Mouse (Mus musculus) embryonic fibroblast, embryonic 13.5 days (primary cell): ENCODE data around the gene Fetub. TPM values are rescaled to one million over a fixed set of nuclear protein-coding genes. Genes with fewer than 3 reads are reported as not detected.
"Not testable (repeated sequence)": the region's sequence is repeated elsewhere in the genome, so short reads cannot be mapped to it uniquely, and the experiment has no call there.

Experiments used
- H3K27ac ChIP-seq: 2 replicates; pipeline ENCODE4 v1.5.1; 2012; ENCODE audit warnings: low read length, control low read depth, inconsistent platforms; ENCODE audit not compliant: insufficient read depth
- H3K4me1 ChIP-seq: 2 replicates; pipeline ENCODE4 v1.6.1; 2011; ENCODE audit warnings: low read length; ENCODE audit not compliant: control insufficient read depth, insufficient read depth
- H3K4me3 ChIP-seq: 2 replicates; pipeline ENCODE4 v1.5.1; 2011; ENCODE audit warnings: mild to moderate bottlenecking, control low read depth, low read length; ENCODE audit not compliant: insufficient read depth
- CTCF ChIP-seq: IDR thresholded peaks from 2 replicates; pipeline ENCODE4 v1.5.1; 2011; ENCODE audit warnings: mild to moderate bottlenecking, control low read depth, low read length, moderate library complexity, borderline replicate concordance; ENCODE audit not compliant: insufficient read depth
- POLR2A ChIP-seq: IDR thresholded peaks from 2 replicates; pipeline ENCODE4 v1.6.1; 2011; ENCODE audit warnings: low read depth, mild to moderate bottlenecking, control low read depth, low read length, moderate library complexity
- polyA plus RNA-seq: library from polyadenylated mRNA; stranded (reverse); fragments of >200 nt; gene quantifications from 2 replicates; pipeline ENCODE4 v1.2.4, GENCODE M21; 2011; ENCODE audit warnings: low read depth; ENCODE audit not compliant: missing spikeins, insufficient read length

The Fetub gene
- polyA plus RNA-seq, 1 experiment = 0.65 TPM

DNA sequence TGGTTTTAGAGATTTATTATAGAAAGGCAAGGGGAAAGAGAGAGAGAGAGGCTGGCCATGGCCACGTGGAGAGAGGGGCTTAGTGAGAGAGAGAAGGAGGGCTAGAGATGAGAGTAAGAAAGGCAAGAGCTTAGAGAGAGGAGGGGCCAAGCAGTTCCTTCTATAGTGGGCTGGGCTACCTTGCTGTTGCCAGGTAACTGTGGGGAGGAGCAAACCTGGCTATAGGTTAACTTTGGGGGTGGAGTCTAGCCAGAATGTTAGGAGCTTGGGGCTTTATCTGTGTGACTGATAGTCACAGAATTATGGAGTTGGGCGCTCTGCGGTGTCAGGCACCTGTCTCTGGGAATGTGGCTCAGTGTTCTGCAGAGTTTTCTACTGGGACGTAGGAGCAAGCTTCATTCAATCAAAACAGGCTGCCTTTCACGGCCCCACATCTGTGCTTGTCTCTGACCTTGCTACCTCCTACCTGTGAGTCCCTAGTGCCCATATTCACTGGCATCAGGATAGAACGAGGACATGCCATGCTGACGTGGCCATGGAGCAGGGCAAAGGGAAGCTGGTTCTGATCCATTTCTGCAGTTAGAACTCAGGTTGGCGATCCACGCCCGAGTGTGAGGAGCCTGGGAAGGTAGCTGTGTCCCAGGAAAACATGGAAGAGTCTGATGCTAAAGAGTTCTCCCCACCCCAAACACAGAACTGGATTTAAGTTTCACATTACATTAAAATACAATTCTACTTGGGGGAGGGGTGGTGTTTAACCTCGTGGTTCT is 13.5 kb downstream of the Fetub start:
- Histone ChIP-seq H3K4me3 (no peak overlapping the region), H3K4me1 (no peaks in the 10 kb centered on the region), H3K27ac (no peak overlapping the region)
- TF ChIP-seq CTCF (no peak), POLR2A (no peak)

DNA sequence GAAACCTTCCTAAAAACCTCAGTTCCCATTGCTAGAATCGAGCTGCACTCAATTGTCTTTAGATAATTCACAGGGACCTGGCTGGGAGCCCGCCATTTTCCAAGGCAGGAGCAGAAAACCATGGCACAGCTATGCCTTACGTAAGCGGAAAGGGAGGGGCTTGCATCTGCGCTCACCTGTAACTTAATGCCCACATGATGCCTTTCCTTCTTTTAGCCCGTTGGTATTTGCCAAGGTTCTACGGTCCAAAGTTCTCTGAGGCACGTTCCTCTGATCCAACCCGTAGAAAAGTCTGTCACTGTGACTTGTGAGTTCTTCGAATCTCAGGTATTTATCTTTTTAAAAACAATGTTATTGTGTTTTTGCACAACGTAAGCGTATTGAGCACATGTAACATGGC is 19.5 kb downstream of the Fetub start:
- TF ChIP-seq POLR2A (no peak), CTCF (no peak)

DNA sequence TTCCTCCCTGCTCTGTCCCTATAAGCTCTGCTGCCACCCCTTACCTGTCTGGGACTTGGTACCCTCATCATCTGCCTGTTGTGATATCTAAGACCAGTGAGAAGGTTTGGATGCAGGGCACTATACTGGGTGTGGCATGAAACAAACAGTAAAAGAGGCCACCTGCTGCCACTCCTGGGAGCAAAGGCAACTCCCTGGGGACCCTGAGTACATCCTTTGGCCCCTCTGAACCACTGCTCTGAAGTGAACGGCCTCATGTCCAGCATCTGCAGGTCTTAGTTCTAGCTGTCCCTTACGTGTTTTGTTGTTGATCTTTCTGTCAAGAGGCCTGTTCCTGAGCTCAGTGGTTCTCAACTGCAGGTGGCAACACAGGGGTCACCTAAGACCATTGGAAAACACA is 20.4 kb downstream of the Fetub start:
- Histone ChIP-seq H3K27ac (no peak overlapping the region), H3K4me1 (no peaks in the 10 kb centered on the region), H3K4me3 (no peak overlapping the region)
- TF ChIP-seq CTCF = no peak
- no peak for TF ChIP-seq POLR2A

More for the DNA sequence above, 19.5 kb downstream of the Fetub start:
- Histone ChIP-seq H3K4me3 (no peak overlapping the region), H3K4me1 (no peaks in the 10 kb centered on the region), H3K27ac (no peak overlapping the region)

DNA sequence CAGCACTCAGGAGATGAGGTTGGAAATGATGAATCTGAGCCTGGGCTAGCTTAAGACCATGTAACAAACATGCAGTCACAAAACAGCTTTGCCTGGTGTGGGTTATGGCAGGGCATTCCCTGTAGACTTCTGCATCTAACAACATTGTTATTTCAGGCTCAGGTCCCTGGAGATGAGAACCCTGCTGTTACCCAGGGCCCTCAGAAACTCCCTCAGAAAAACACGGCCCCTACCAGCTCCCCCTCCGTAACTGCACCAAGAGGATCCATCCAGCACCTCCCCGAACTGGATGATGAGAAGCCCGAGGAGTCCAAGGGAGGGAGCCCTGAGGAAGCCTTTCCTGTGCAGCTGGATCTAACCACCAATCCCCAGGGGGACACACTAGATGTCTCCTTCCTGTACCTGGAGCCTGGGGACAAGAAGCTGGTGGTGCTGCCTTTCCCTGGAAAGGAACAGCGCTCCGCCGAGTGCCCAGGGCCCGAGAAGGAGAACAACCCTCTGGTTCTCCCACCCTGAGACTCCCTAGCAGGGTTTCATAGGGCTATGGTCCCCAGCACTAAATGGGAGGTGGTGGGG is 21.1 kb downstream of the Fetub start:
- Histone ChIP-seq H3K27ac (no peak overlapping the region), H3K4me3 (no peak overlapping the region), H3K4me1 (no peaks in the 10 kb centered on the region)
- TF ChIP-seq CTCF = no peak
- TF ChIP-seq POLR2A = no peak

DNA sequence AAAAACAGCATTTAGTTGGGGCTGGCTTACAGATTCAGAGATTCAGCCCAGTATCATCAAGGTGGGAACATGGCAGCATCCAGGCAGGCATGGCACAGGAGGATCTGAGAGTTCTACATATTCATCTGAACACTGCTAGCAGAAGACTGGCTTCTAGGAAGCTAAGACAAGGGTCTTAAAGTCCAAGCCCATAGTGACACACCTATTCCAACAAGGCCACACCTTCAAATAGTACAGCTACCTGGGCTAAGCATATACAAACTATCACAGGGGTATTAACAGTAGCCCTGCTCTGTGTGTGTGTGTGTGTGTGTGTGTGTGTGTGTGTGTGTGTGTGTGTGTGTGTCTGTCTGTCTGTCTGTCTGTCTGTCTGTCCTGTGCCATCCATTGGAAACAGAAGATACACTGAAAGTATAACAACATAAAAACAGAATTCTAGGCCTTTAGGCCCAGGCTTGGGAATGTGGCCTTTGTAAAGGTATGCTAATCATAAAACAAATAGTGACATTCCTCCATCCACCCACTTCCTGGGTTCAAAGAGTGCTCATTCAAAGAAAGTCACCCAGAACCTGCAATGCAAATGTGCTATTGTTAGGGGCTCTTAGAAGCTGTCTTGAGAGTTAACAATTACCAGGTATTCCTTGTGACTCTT is 23.8 kb downstream of the Fetub start:
- not testable (repeated sequence) for H3K4me1 ChIP-seq, H3K27ac ChIP-seq, H3K4me3 ChIP-seq

DNA sequence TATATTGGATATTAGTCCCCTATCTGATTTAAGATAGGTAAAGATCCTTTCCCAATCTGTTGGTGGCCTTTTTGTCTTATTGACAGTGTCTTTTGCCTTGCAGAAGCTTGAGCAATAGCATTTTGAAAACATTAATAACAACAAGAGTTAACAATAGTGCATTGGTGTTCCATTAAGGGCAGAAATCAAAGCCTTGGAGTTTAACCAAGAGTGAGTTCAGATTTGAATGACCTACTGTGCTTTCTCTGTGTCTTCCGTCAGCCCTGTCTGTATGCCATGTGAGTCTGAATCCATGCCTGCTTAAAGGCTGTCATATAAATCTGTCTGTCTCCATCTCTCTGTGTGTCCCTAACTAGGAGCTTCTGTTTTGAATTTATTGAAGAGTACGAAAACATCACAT is 29.2 kb downstream of the Fetub start:
- Histone ChIP-seq H3K4me3 (no peak overlapping the region), H3K4me1 (no peaks in the 10 kb centered on the region), H3K27ac (no peak overlapping the region)
- TF ChIP-seq CTCF (no peak), POLR2A (no peak)

DNA sequence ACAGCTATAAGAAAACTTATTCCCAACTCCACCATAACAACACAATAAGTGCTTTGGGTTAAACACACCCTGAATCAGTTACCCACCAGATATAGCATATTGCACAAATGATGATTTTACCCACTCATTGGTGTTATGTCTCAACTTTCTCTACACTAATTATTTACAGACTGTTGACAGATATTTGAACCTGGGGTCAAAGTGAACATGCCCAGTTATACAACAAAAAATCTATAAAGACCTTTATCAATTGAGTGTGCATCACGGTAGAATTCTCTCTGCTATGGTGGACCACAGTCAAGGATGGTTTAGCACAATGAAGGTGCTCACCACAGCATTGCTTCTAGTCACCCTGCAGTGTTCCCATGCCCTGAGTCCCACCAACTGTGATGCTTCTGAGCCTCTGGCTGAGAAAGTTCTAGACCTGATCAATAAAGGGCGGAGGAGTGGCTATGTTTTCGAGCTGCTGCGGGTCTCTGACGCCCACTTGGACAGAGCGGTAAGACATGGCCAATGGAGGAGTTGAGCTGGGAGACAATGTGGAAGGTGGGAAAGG is 32.8 kb downstream of the Fetub start, which contains the start of gene Hrg:
Hrg (plus strand) TSS at position 233 of the 556 bp plus-strand sequence.
- H3K4me1 ChIP-seq = no peaks in the 10 kb centered on the region
- TF ChIP-seq POLR2A (no peak), CTCF (no peak)
- no peak within 1 kb of the TSS for H3K4me3 ChIP-seq
- H3K27ac ChIP-seq = no peak within 1 kb of the TSS

DNA sequence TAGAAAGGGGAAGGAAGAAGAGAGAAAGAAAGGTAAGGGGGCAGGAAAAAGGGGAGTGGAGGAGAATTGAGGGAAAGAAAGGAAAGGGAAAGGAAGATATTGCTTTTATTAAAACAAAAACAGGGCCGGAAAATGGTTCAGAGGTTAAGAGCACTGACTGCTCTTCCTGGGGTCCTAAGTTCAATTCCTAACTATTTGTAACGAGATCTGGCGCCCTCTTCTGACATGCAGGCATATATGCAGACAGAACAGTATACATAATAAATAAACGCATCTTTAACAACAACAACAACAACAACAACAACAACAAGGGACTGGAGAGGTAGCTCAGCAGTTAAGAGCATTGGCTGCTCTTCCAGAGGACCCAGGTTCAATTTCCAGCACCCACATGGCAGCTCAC is 34.9 kb downstream of the Fetub start:
- H3K4me3 ChIP-seq = no peak overlapping the region
- H3K27ac ChIP-seq = no peak overlapping the region
- TF ChIP-seq POLR2A (no peak), CTCF (no peak)
- no peaks in the 10 kb centered on the region for H3K4me1 ChIP-seq

DNA sequence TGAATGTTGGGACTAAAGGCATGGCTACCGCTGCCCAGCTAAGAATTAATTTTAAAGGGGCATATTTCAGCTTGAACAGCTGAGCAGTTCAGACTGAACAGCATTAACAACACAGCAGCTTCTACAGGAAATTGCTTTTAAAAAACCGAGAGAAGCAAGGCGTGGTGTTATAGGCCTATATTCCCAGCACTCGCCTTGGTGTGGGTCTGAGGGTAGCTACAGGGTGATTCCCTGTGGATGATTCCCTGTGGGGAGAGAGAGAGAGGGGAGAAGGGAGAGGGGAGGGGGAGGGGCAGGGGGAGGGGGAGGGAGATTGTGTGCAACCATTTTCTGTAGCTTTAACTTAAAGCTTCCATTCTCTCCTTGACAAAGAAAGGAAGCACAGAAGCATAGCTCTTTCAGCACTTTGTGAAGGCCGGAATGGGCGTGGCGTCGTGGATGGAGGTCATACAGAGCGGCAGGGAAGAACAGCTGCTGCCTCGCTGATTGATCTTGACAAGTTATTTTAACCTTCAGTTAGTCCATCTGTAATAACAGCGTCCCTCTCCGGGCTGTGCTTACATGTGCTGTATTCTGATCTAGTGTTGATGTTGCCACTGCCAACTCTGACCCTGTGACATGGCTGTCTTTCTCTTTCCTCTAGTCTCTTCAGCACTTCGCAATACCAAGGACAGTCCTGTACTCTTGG is 37.4 kb downstream of the Fetub start:
- no peak overlapping the region for H3K27ac ChIP-seq
- no peak overlapping the region for H3K4me3 ChIP-seq
- TF ChIP-seq CTCF (no peak), POLR2A (no peak)
- H3K4me1 ChIP-seq = no peaks in the 10 kb centered on the region
